Mouse (Mus musculus) erythroblast, adult 5-6 weeks (primary cell): ENCODE results near the gene Lcp1. TPM values are rescaled to one million over a fixed set of nuclear protein-coding genes. Genes with fewer than 3 reads are reported as not detected.

Experiments
- ATAC-seq: replicated peaks from 2 replicates; pipeline ENCODE4 v1.8.0; 2016; ENCODE audit warnings: moderate number of reproducible peaks, mild to moderate bottlenecking, moderate TSS enrichment, inconsistent platforms; ENCODE audit not compliant: poor library complexity, low FRiP score, severe bottlenecking
- total RNA-seq, 2 experiments: library from RNA; stranded (forward) in 1 of 2; stranded (reverse) in 1 of 2; fragments of 150-400 nt in 1 of 2; fragments of 200-764, 138-1000 nt in 1 of 2; gene quantifications; 2 replicates each; pipeline versions ENCODE4 v1.2.3 to v1.2.4; 2015 to 2017; ENCODE audit warnings: low replicate concordance in 2 of 2

The Lcp1 gene
- total RNA-seq, 2 experiments from 2014 or later: 135 to 249 TPM

- ATAC-seq: no peak
These were observed 115.4 kb downstream of the Lcp1 start for GRCm38 (mm10) chr14:75246024-75247000.

GRCm38 (mm10) chr14:75250432-75250831 lies 119.5 kb downstream of the Lcp1 start:
- no peak for ATAC-seq

GRCm38 (mm10) chr14:75256521-75256920 lies 125.6 kb downstream of the Lcp1 start:
- 0 out of 2 replicates have a peak, but pooled peaks have one; percentile 69 for ATAC-seq

- no peak for ATAC-seq
These were observed 138.6 kb downstream of the Lcp1 start for GRCm38 (mm10) chr14:75269531-75269930.

- no peak for ATAC-seq
These were observed 148.8 kb downstream of the Lcp1 start for GRCm38 (mm10) chr14:75279716-75280115.

GRCm38 (mm10) chr14:75280406-75280805 lies 149.5 kb downstream of the Lcp1 start:
- no peak for ATAC-seq

Other genes starting within 250 kb of the Lcp1 start
- gene Lrch1, start 183.2 kb upstream of the Lcp1 start, total RNA-seq (2015; ENCODE audit: low replicate concordance): 6.1 and 6.3 TPM in 2 replicates
- gene Lrch1, start 183.2 kb upstream of the Lcp1 start, total RNA-seq (2017; ENCODE audit: low replicate concordance): 4.4 and 11.2 TPM in 2 replicates
- gene Rubcnl, start 115.1 kb upstream of the Lcp1 start, total RNA-seq (2015; ENCODE audit: low replicate concordance): 1.9 and 7.5 TPM in 2 replicates
- gene Rubcnl, start 115.1 kb upstream of the Lcp1 start, total RNA-seq (2017; ENCODE audit: low replicate concordance): 0.28 and 1.2 TPM in 2 replicates
- gene Lrrc63, start 220 bp upstream of the Lcp1 start, total RNA-seq (2015; ENCODE audit: low replicate concordance): not detected in 2 replicates
- gene Lrrc63, start 220 bp upstream of the Lcp1 start, total RNA-seq (2017; ENCODE audit: low replicate concordance): 0.42 TPM in 1 of 2 replicates, not detected in the other
- gene Cpb2, start 111.2 kb downstream of the Lcp1 start, total RNA-seq (2015; ENCODE audit: low replicate concordance): not detected in 2 replicates
- gene Cpb2, start 111.2 kb downstream of the Lcp1 start, total RNA-seq (2017; ENCODE audit: low replicate concordance): not detected in 2 replicates
- 8.6 and 21.3 TPM in 2 replicates for gene Zc3h13, start 153.3 kb downstream of the Lcp1 start, total RNA-seq (2015; ENCODE audit: low replicate concordance)
- gene Zc3h13, start 153.3 kb downstream of the Lcp1 start, total RNA-seq (2017; ENCODE audit: low replicate concordance): 15.9 and 16.7 TPM in 2 replicates